ENCODE assay signal across 9 mouse cellular contexts in genomic region chr7:142894669-142895068, GRCm38 (mm10). TPM values are rescaled to one million over a fixed set of nuclear protein-coding genes. Genes with fewer than 3 reads are reported as not detected.
A peak's percentile ranks its signal among the peaks of the same experiment; 100 is the strongest.
DNase-seq lines count a peak whose midpoint lies in the region; ATAC-seq and TF ChIP-seq lines count a peak whose summit lies in the region.
"Had no signal": no experiment of that assay in that cellular context is flagged by ENCODE, and none has a peak within 500 bp of the region (broad histone marks: within the 10 kb centered on the region; RNA-seq: fewer than 3 reads in every experiment).

No protein-coding gene starts in this region.

- 6% methylated on average over 3 of the region's 3 CpGs for WGBS in kidney, embryonic 16.5 days
- 7% methylated on average over 3 of the region's 3 CpGs for WGBS in liver, embryonic 13.5 days (ENCODE audit: insufficient replicate concordance)
- WGBS in neural tube, embryonic 15.5 days: 1% methylated on average over 3 of the region's 3 CpGs

- no peak for TF ChIP-seq POLR2A in testis, adult 2 months (IDR thresholded peaks at IDR 0.05; ENCODE audit: control insufficient read depth, low read depth, low read length)

- no peaks in the 10 kb centered on the region for H3K4me1 ChIP-seq in kidney, embryonic 16.5 days (ENCODE audit: insufficient read depth, low read length)
- no peaks in the 10 kb centered on the region for H3K4me1 ChIP-seq in liver, embryonic 13.5 days (replicated peaks)
- H3K4me1 ChIP-seq in neural tube, embryonic 15.5 days: 0 out of 2 replicates have a peak, but pooled peaks cover under 1% of the 10 kb centered on the region
- H3K4me1 ChIP-seq in testis, adult 2 months (ENCODE audit: control insufficient read depth, insufficient read depth, low read length): peaks cover 6% of the 10 kb centered on the region

- TF ChIP-seq CTCF in testis, adult 2 months (IDR thresholded peaks at IDR 0.05; ENCODE audit: control insufficient read depth, insufficient read depth, insufficient replicate concordance, low read depth, low read length): peak; percentile 97

- no peak overlapping the region; the same call in 1 of the 2 replicates for H3K9ac ChIP-seq in kidney, embryonic 16.5 days (replicated peaks; ENCODE audit: low read length)
- no peak overlapping the region for H3K9ac ChIP-seq in liver, embryonic 13.5 days
- no peak overlapping the region for H3K9ac ChIP-seq in neural tube, embryonic 15.5 days (replicated peaks)

- no peak overlapping the region for H3K4me3 ChIP-seq in kidney, embryonic 16.5 days (ENCODE audit: low read length)
- H3K4me3 ChIP-seq in liver, embryonic 13.5 days (replicated peaks): no peak overlapping the region
- no peak overlapping the region for H3K4me3 ChIP-seq in neural tube, embryonic 15.5 days (replicated peaks)
- H3K4me3 ChIP-seq in testis, adult 2 months (ENCODE audit: control insufficient read depth, low read depth, low read length): peak overlapping the region; percentile 45
- H3K4me3 ChIP-seq: erythroblast, embryonic 14.5 days had no signal

- H3K4me2 ChIP-seq in kidney, embryonic 16.5 days (replicated peaks; ENCODE audit: low read depth, low read length): no peak overlapping the region
- no peak overlapping the region for H3K4me2 ChIP-seq in liver, embryonic 13.5 days
- no peak overlapping the region for H3K4me2 ChIP-seq in neural tube, embryonic 15.5 days

- H3K27me3 ChIP-seq in kidney, embryonic 16.5 days (ENCODE audit: insufficient read depth, low read length): no peaks in the 10 kb centered on the region
- peaks cover 32% of the 10 kb centered on the region for H3K27me3 ChIP-seq in liver, embryonic 13.5 days
- peaks cover 4% of the 10 kb centered on the region; the same call in 1 of the 2 replicates for H3K27me3 ChIP-seq in neural tube, embryonic 15.5 days (replicated peaks)
- H3K27me3 ChIP-seq in testis, adult 2 months (ENCODE audit: control insufficient read depth, insufficient read depth, low read length): no peaks in the 10 kb centered on the region

- ATAC-seq in kidney, embryonic 16.5 days (ENCODE audit: low FRiP score, low TSS enrichment): peak; percentile 49; the same call in 1 of the 2 replicates
- 0 out of 2 replicates have a peak, but pooled peaks have one; percentile 5 for ATAC-seq in liver, embryonic 13.5 days (ENCODE audit: low read depth)
- 0 out of 2 replicates have a peak, but pooled peaks have one; percentile 38 for ATAC-seq in neural tube, embryonic 15.5 days (ENCODE audit: low FRiP score)

- no peak overlapping the region for H3K27ac ChIP-seq in kidney, embryonic 16.5 days (ENCODE audit: low read length)
- no peak overlapping the region for H3K27ac ChIP-seq in liver, embryonic 13.5 days
- H3K27ac ChIP-seq in neural tube, embryonic 15.5 days (replicated peaks): no peak overlapping the region
- no peak overlapping the region for H3K27ac ChIP-seq in testis, adult 2 months (ENCODE audit: control insufficient read depth, insufficient read depth, low read depth, low read length)

- H3K36me3 ChIP-seq in kidney, embryonic 16.5 days (ENCODE audit: insufficient read depth, low read length): no peaks in the 10 kb centered on the region
- H3K36me3 ChIP-seq in liver, embryonic 13.5 days: no peaks in the 10 kb centered on the region
- no peaks in the 10 kb centered on the region for H3K36me3 ChIP-seq in neural tube, embryonic 15.5 days
- H3K36me3 ChIP-seq in testis, adult 2 months (ENCODE audit: control insufficient read depth, insufficient read depth, low read length): no peaks in the 10 kb centered on the region

- no peaks in the 10 kb centered on the region for H3K9me3 ChIP-seq in kidney, embryonic 16.5 days (ENCODE audit: low read length)
- no peaks in the 10 kb centered on the region for H3K9me3 ChIP-seq in liver, embryonic 13.5 days (replicated peaks)
- no peaks in the 10 kb centered on the region for H3K9me3 ChIP-seq in neural tube, embryonic 15.5 days (replicated peaks)

- peak; percentile 86 to 88 for DNase-seq in B cell, adult 2 months
- peak; percentile 88 for DNase-seq in adrenal gland, postnatal 10 days
- peak; percentile 88 for DNase-seq in embryo, embryonic 9.5 days (ENCODE audit: extremely low spot score)
- DNase-seq in heart, adult 18-20 months: peak; percentile 68 to 90
- peak; percentile 45 for DNase-seq in liver, embryonic 13.5 days

RNA-seq across cellular contexts. Expression of gene Th, which starts 36.3 kb away (rescaled TPM):
- 100 to 1,000 TPM; 403 to 460 TPM for total RNA-seq in adrenal gland, postnatal 10 days (2021)
- total RNA-seq in heart, adult 18-20 months (2021): not detected
- 6.5 and 14.0 TPM in 2 replicates for polyA plus RNA-seq in kidney, embryonic 16.5 days (2015; fragmentation: Nextera tagmentation; extraction: Ambion mirVana)
- not detected in 2 replicates for polyA plus RNA-seq in liver, embryonic 13.5 days (2015; fragmentation: Nextera tagmentation; extraction: Ambion mirVana)
- 8.6 and 10.4 TPM in 2 replicates for polyA plus RNA-seq in neural tube, embryonic 15.5 days (2015; fragmentation: Nextera tagmentation; extraction: Ambion mirVana)
- polyA plus RNA-seq in testis, adult 2 months (2012; rRNA removed): 0.22 and 0.28 TPM in 2 replicates
- polyA plus RNA-seq: erythroblast, embryonic 14.5 days had no signal
